Mouse (Mus musculus) heart, postnatal 36 days (tissue): ENCODE results near the gene Simc1. TPM values are rescaled to one million over a fixed set of nuclear protein-coding genes. Genes with fewer than 3 reads are reported as not detected.

Source experiments
- DNase-seq, 2 experiments: peaks; one replicate each; pipeline ENCODE4 v3.0.0; 2021 to 2022
- intact Hi-C: fragments of 180-260 bp; cut with DNase I; formaldehyde crosslinking; loops from one replicate; pipeline ENCODE4 v1.15.1; 2025
- microRNA-seq, 2 experiments: library from miRNA; unstranded; fragments of <30 nt; microRNA quantifications; one replicate each; pipeline ENCODE4 v1.2.0; 2021; ENCODE audit warnings: borderline number of aligned reads in 2 of 2
- total RNA-seq, 2 experiments: library from RNA; stranded (reverse); gene quantifications; 2 replicates each; pipeline ENCODE4 v1.2.3; 2021

Gene Simc1
- total RNA-seq, 2 experiments from 2014 or later, result 1.3 to 2.1 TPM

- DNase-seq, result peak in 1 of 2 experiments; percentile 36
- intact Hi-C loops, result no loop called here
Measured at GRCm38 (mm10) chr13:54577652-54578507, 74.3 kb downstream of the Simc1 start.

- intact Hi-C loops, result no loop called here
- DNase-seq, result no peak
Measured at GRCm38 (mm10) chr13:54581385-54581784, 77.8 kb downstream of the Simc1 start.

- intact Hi-C loops, result no loop called here
- DNase-seq, result no peak
Measured at GRCm38 (mm10) chr13:54582126-54582525, 78.5 kb downstream of the Simc1 start.

- intact Hi-C loops, result no loop called here
Measured at GRCm38 (mm10) chr13:54582860-54583259, 79.3 kb downstream of the Simc1 start.

GRCm38 (mm10) chr13:54585831-54586230, 82.3 kb downstream of the Simc1 start:
- intact Hi-C loops, result no loop called here
- DNase-seq, result no peak

More at GRCm38 (mm10) chr13:54582860-54583259, 79.3 kb downstream of the Simc1 start:
- DNase-seq, result no peak

- DNase-seq, result no peak
- intact Hi-C loops, result no loop called here
Measured at GRCm38 (mm10) chr13:54589414-54589995, 85.9 kb downstream of the Simc1 start.

GRCm38 (mm10) chr13:54589996-54590951, 86.7 kb downstream of the Simc1 start, which contains the start of the genes Nop16 and Higd2a:
Gene Nop16, minus strand, starts transcription at chr13:54590090.
Gene Higd2a, plus strand, starts transcription at chr13:54590207.
- DNase-seq, result peak; percentile 94 to 95
- intact Hi-C loops, result loop anchor here (1.0 to 2.0 kb wide), 3 partner anchors 21 to 31 kb away; partner anchors contain the start of genes 4833439L19Rik, Cltb and Faf2

GRCm38 (mm10) chr13:54591776-54592356, 88.3 kb downstream of the Simc1 start:
- intact Hi-C loops, result loop anchor here (2.0 kb wide), 1 partner anchor 19 kb away; the partner anchor contains the start of gene Cltb
- no peak for DNase-seq

- no peak for DNase-seq
- intact Hi-C loops, result no loop called here
Measured at GRCm38 (mm10) chr13:54593617-54594016, 90.0 kb downstream of the Simc1 start.

- intact Hi-C loops, result no loop called here
- DNase-seq, result peak in 1 of 2 experiments; percentile 27
Measured at GRCm38 (mm10) chr13:54596107-54596690, 92.6 kb downstream of the Simc1 start.

GRCm38 (mm10) chr13:54596870-54597269, 93.3 kb downstream of the Simc1 start:
- intact Hi-C loops, result no loop called here
- DNase-seq, result no peak

GRCm38 (mm10) chr13:54598622-54599143, 95.1 kb downstream of the Simc1 start:
- no peak for DNase-seq
- intact Hi-C loops, result no loop called here

Small RNA genes lying within 50 kb of the gene (microRNA-seq; reads per million reads assigned to microRNA genes)
- gene Gm24195, result 0 reads per million in 2 experiments

Other genes starting within 250 kb of the Simc1 start
- gene Cplx2, start 132.4 kb upstream of the Simc1 start, total RNA-seq, result 1 to 10 TPM; 2.3 to 3.3 TPM
- 10 to 100 TPM; 18.7 to 21.4 TPM for gene Thoc3, start 34.9 kb upstream of the Simc1 start, total RNA-seq
- gene 4833439L19Rik, start 61.7 kb downstream of the Simc1 start, total RNA-seq, result 10 to 100 TPM; 91.5 TPM
- 1 to 10 TPM; 6.8 to 7.3 TPM for gene Arl10, start 71.2 kb downstream of the Simc1 start, total RNA-seq
- 10 to 100 TPM; 16.5 to 17.3 TPM for gene Nop16, start 86.3 kb downstream of the Simc1 start, total RNA-seq
- gene Higd2a, start 86.4 kb downstream of the Simc1 start, total RNA-seq, result 100 to 1,000 TPM; 194 to 196 TPM
- gene Cltb, start 107.6 kb downstream of the Simc1 start, total RNA-seq, result 100 to 1,000 TPM in 1 of 2 experiments, 10 to 100 TPM in 1; 97.1 to 104 TPM
- 10 to 100 TPM; 21.3 to 23.0 TPM for gene Faf2, start 118.0 kb downstream of the Simc1 start, total RNA-seq
- 10 to 100 TPM; 50.1 to 54.7 TPM for gene Rnf44, start 190.1 kb downstream of the Simc1 start, total RNA-seq
- gene Cdhr2, start 197.7 kb downstream of the Simc1 start, total RNA-seq, result not detected
- not detected for gene Gprin1, start 246.1 kb downstream of the Simc1 start, total RNA-seq